Mouse (Mus musculus): Measurements from ENCODE around the gene Tex37.

Tex37 gene

DNA sequence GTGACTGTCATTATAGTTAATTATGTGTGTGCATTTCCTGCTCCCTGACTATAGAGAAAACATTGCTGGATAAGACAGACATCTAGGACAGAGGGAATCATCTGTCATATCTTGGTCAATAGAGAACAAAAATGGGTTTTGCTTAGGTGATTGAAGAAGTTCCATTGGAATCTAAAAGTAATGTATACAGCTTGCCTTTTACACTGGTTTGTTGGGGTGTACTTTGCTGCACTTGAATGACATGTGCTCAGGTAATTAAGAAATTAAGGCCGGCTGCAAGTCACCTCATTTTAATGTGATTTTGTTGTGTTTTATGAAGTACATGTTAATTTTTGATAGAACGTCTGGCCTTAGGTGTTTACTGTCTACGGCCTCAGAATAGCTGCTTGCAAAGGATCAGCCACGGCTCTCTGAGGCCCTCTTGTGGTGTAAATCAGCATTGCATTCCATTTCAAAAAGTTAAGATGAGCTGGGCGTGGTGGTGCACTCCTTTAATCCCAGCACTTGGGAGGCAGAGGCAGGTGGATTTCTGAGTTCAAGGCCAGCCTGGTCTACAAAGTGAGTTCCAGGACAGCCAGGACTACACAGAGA lies 37.9 kb downstream of the Tex37 start:
- DNase-seq (ENCODE audit: low read depth, low spot score), result peak; percentile 77

DNA sequence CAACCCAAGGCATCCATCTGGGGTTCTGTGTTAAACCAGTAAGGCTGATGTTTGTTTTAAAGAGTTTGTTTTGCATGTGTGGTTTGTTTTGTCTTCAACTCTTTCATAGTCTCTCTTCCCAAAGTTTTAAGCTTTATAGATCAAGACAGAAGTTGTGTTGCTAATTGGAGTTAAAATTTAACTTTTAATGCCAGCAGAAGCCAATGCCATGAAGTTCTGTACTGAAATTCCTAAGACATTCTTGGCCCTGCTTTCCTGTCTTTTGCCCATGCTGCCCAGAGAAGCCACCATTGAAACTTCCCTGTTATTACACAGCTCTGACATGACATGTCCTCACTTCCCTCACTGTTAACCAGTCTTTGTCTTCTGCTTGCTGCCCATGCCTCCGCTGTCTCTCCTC lies 43.7 kb downstream of the Tex37 start:
- DNase-seq (ENCODE audit: low read depth, low spot score), result no peak

DNA sequence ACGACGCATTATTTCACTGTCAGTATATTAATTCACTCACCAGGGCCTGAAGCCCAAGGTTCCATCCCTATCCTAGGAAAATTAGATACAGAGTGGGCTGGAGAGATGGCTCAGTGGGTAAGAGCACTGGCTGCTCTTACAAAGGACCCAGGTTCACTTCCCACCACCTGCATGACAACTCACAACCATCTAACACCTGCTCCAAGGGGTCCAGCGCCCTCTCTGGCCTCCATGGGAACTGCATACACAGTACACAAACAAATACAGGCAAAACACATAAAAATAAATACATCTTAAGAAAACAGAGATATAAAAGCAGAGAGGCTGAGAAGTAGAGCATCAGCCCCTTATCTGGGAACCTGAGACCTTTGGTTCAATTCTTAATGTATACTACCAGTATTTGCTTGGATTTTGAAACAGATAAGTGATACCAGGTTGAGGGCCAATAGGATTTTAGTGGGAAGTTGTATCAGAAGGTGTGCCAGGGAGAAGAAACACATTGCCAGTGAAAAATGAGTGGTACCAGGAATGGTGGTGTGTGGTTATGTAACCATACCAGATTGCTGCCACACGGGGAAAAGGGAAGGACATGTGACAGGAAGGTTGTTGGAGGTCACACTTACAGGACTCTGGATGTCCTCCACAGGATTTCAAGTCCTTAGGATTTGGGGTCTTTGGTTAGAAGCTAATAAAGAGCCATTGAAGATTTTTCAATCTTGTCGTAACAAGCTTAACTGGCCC lies 44.5 kb downstream of the Tex37 start:
- no peak for DNase-seq (ENCODE audit: low read depth, low spot score)

DNA sequence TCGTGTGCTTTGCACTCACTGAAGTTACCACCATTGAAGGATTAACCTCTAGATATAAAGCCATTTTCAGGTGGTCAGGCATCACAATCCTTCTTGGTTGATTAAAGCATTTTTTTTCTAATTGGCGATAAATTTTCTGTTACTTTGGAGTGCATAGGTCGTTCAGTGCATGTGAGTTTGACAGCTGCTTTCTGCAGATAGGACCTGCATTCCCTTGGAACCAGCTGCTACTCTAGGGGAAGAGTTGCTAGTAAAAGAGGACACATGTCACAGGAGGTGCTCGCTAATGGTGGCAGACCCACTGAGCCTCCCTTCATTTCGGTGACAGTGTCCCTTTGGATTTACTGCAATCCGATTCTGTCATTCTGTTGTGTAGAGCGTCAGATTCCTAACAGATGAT lies 46.2 kb downstream of the Tex37 start:
- no peak for DNase-seq (ENCODE audit: low read depth, low spot score)

DNA sequence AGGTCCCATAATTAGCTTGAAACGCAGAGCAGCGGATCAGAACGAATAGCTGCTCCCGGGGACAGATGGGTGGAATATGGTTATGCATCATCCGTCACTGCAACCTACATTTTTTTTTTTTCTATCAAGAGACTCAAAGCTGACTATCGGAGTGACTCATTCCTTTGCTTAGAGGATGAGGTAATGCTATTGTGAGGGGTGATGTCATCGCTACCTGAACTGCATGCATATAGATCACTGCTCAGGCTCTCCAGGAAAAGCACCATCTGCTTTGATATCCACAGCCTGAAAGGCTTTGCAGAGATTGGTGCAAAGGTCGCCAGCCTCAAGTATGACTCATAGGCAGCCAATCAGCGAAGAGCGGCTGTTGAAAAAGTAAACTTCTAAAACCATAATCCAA lies 46.6 kb downstream of the Tex37 start:
- no peak for DNase-seq (ENCODE audit: low read depth, low spot score)

DNA sequence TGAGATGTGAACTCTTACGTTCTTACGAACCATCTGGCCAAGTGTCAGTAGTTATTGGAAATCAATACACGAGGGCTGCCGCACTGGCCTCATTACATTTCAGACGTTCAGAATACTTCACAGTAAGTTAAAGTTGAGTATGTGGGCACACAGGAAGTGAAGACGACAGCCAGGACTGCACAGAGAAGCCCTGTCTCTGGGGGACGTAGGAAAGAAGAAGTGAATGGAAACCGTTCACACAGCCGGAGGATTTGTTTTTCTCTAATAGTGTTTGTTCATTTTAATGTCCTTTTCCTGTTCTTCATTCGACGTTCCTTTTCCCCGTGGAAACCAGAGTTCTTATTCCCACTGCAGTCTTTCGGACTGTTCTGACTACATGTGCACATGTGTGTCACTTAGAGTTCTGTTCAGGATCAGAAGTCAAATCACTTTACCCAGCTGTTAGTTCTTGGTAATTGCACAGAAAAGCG lies 47.2 kb downstream of the Tex37 start:
- DNase-seq (ENCODE audit: low read depth, low spot score), result no peak

DNA sequence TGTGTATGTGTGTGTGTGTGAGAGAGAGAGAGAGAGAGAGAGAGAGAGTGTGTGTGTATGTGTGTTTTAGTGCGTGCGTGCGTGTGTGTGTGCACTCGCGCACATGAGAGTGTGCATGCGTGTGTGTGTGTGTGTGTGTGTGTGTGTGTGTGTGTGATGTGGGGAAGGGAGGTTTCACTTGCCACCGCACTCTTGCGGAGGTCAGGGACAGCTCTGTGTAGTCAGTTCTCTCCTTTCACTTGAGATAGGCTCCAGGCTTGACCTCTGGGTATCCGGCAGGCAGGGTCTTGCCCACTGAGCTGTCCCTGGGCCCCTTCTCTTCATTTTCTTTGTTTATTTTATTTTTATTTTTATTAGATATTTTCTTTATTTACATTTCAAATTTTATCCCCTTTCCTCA lies 51.4 kb downstream of the Tex37 start:
- no peak for DNase-seq (ENCODE audit: low read depth, low spot score)

DNA sequence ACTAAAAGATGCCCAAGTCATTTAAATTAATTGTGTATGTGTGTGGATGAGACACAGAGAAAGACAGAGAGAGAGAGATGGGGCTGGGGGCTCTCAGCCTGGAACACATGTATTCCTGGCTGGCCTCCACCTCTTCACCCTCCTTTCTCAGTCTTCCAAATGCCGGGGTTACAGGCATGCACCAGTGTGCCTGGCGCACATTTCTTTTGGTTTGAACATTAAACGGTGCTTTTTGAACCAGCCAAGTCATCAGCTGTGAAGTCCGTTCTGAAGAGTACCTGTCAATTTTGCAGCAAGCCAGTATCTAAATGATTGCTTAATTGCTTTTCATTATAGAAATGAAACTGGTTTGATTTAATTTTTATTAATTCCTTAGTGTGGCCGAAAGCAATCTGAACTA lies 52.0 kb downstream of the Tex37 start:
- DNase-seq (ENCODE audit: low read depth, low spot score), result no peak

DNA sequence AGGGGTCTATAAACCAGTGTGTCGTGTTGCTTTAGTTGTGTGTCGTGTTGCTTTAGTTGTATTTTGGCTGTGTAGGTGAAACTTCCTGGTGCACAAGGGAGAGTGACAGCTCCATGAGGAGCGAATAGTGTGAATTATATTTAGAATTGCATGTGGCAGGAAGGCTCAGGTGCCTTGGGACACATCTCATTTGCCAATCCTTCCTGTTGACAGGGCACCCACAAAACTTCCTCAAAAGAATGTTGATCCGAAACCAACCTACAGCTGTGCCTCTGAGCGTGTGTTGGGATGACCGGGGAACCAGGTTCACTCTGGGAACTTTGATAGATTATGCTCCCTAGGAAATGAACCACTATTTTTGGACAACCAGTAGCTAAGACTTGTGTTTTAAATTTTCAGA lies 54.4 kb downstream of the Tex37 start:
- no peak for DNase-seq (ENCODE audit: low read depth, low spot score)

Measured in forelimb bud, embryonic 11.5 days (tissue).